Mouse (Mus musculus) MEL (cell line): ENCODE data around the gene Lgals7.

ENCODE experiments used
- CHD2 ChIP-seq: IDR thresholded peaks from 2 replicates; pipeline ENCODE4 v1.6.1; 2011; ENCODE audit warnings: low read length, improper control_type of control experiment
- CTCF ChIP-seq, 3 experiments: IDR thresholded peaks in 2 of 3; conservative IDR thresholded peaks in 1 of 3; 2 replicates each; pipeline ENCODE4 v1.5.1; 2011 to 2012; ENCODE audit warnings: low read length in 3 of 3, low read depth in 2 of 3, mild to moderate bottlenecking in 2 of 3, improper control_type of control experiment in 1 of 3, inconsistent platforms in 1 of 3, mixed read lengths in 1 of 3, moderate library complexity in 1 of 3; ENCODE audit not compliant: control insufficient read depth in 1 of 3, insufficient read depth in 1 of 3, poor library complexity in 1 of 3, severe bottlenecking in 1 of 3
- ELF1 ChIP-seq: IDR thresholded peaks from 2 replicates; pipeline ENCODE4 v1.6.1; 2014; ENCODE audit warnings: low read depth, mild to moderate bottlenecking, inconsistent platforms, low read length, improper control_type of control experiment, moderate library complexity
- EP300 ChIP-seq, 2 experiments: IDR thresholded peaks; 2 replicates each; pipeline ENCODE4 v1.6.1; 2011; ENCODE audit warnings: improper control_type of control experiment in 2 of 2, low read length in 2 of 2, low read depth in 1 of 2, mild to moderate bottlenecking in 1 of 2
- GATA1 ChIP-seq: IDR thresholded peaks from 2 replicates; pipeline ENCODE4 v1.6.1; 2011; ENCODE audit warnings: low read depth, low read length, improper control_type of control experiment
- HCFC1 ChIP-seq: IDR thresholded peaks from 2 replicates; pipeline ENCODE4 v1.6.1; 2012; ENCODE audit warnings: low read depth, mild to moderate bottlenecking, inconsistent platforms, low read length, improper control_type of control experiment, moderate library complexity
- POLR2A ChIP-seq, 2 experiments: IDR thresholded peaks; 2 replicates each; pipeline ENCODE4 v1.6.1; 2011 to 2012; ENCODE audit warnings: low read length in 2 of 2, mild to moderate bottlenecking in 2 of 2, control low read depth in 1 of 2, improper control_type of control experiment in 1 of 2, low read depth in 1 of 2, moderate library complexity in 1 of 2; ENCODE audit not compliant: control insufficient read depth in 1 of 2, insufficient read depth in 1 of 2, poor library complexity in 1 of 2
- POLR2AphosphoS2 ChIP-seq: IDR thresholded peaks from 2 replicates; pipeline ENCODE4 v1.6.1; 2011; ENCODE audit warnings: low read length, improper control_type of control experiment
- SIN3A ChIP-seq: IDR thresholded peaks from 2 replicates; pipeline ENCODE4 v1.6.1; 2012; ENCODE audit warnings: low read length, improper control_type of control experiment, inconsistent platforms
- TAL1 ChIP-seq: IDR thresholded peaks from 2 replicates; pipeline ENCODE4 v1.6.1; 2012; ENCODE audit warnings: mild to moderate bottlenecking, inconsistent platforms, low read length, moderate library complexity, mixed read lengths
- TCF12 ChIP-seq: IDR thresholded peaks from 2 replicates; pipeline ENCODE4 v1.6.1; 2014; ENCODE audit warnings: low read depth, mild to moderate bottlenecking, inconsistent platforms, low read length, improper control_type of control experiment, moderate library complexity
- ZC3H11A ChIP-seq: IDR thresholded peaks from 2 replicates; pipeline ENCODE4 v1.6.1; 2012; ENCODE audit warnings: low read depth, mild to moderate bottlenecking, inconsistent platforms, low read length, improper control_type of control experiment

GRCm38 (mm10) chr7:28876099-28876498 is 12.4 kb downstream of the Lgals7 start:
- TF ChIP-seq CTCF (IDR thresholded peaks at IDR 0.05 in 2 of 3, conservative IDR thresholded peaks at IDR 0.05 in 1 of 3; ENCODE audit: control insufficient read depth in 1 of 3, insufficient read depth in 1 of 3, low read depth in 2 of 3, low read length in 3 of 3, poor library complexity in 1 of 3, severe bottlenecking in 1 of 3) (no peak), CHD2 (no peak), POLR2A (IDR thresholded peaks at IDR 0.05; ENCODE audit: control insufficient read depth in 1 of 2, insufficient read depth in 1 of 2, low read depth in 1 of 2, low read length in 2 of 2, poor library complexity in 1 of 2) (no peak), EP300 (IDR thresholded peaks at IDR 0.05; ENCODE audit: low read depth in 1 of 2, low read length in 2 of 2) (no peak), SIN3A (no peak), ELF1 (no peak), TAL1 (no peak), ZC3H11A (no peak), GATA1 (no peak), POLR2AphosphoS2 (no peak), HCFC1 (no peak), TCF12 (no peak)
